21 mouse cellular contexts compared by ENCODE assay signal in genomic region chr8:115444519-115444918, GRCm38 (mm10).
"Had no signal": no experiment of that assay in that cellular context is flagged by ENCODE, and none has a peak within 500 bp of the region (broad histone marks: within the 10 kb centered on the region; RNA-seq: fewer than 3 reads in every experiment).

No protein-coding gene starts in this region.

- DNase-seq: kidney, adult 8-10 months; kidney, postnatal 14 days; kidney, postnatal 4 days; left cerebral cortex, postnatal 4 days; liver, postnatal 0 days; lung, embryonic 14.5 days; lung, postnatal 36 days; retina, postnatal 1 day; right cerebral cortex, postnatal 25 days; spleen, adult 18-20 months; thymus, postnatal 25 days had no signal

- H3K4me1 ChIP-seq: kidney, embryonic 15.5 days; midbrain, embryonic 12.5 days; midbrain, embryonic 15.5 days; neural tube, embryonic 12.5 days; neural tube, embryonic 15.5 days; stomach, embryonic 15.5 days had no signal

- H3K27ac ChIP-seq: kidney, embryonic 15.5 days; limb, embryonic 12.5 days; limb, embryonic 15.5 days; liver, embryonic 14.5 days; midbrain, embryonic 12.5 days; midbrain, embryonic 15.5 days; neural tube, embryonic 12.5 days; neural tube, embryonic 15.5 days; stomach, embryonic 15.5 days had no signal

- H3K4me3 ChIP-seq: kidney, embryonic 15.5 days; limb, embryonic 12.5 days; limb, embryonic 15.5 days; midbrain, embryonic 12.5 days; midbrain, embryonic 15.5 days; neural tube, embryonic 12.5 days; neural tube, embryonic 15.5 days; stomach, embryonic 15.5 days had no signal

- ATAC-seq: liver, postnatal 0 days; lung, postnatal 0 days; midbrain, embryonic 15.5 days had no signal
